Mouse (Mus musculus): ENCODE measurements around the gene Panx2. TPM values are rescaled to one million over a fixed set of nuclear protein-coding genes. Genes with fewer than 3 reads are reported as not detected.

Panx2 gene
- polyA plus RNA-seq (2012; ENCODE audit: low replicate concordance) = 0.07 and 0.22 TPM in 2 replicates

GRCm38 (mm10) chr15:89059161-89059931 is at the start of gene Panx2:
TSS of gene Panx2 (plus strand) at chr15:89059734.

GRCm38 (mm10) chr15:89074613-89075477 is 15.3 kb downstream of the Panx2 start, which contains the start of gene Trabd:
TSS of gene Trabd (plus strand) at chr15:89075124.

DNA sequence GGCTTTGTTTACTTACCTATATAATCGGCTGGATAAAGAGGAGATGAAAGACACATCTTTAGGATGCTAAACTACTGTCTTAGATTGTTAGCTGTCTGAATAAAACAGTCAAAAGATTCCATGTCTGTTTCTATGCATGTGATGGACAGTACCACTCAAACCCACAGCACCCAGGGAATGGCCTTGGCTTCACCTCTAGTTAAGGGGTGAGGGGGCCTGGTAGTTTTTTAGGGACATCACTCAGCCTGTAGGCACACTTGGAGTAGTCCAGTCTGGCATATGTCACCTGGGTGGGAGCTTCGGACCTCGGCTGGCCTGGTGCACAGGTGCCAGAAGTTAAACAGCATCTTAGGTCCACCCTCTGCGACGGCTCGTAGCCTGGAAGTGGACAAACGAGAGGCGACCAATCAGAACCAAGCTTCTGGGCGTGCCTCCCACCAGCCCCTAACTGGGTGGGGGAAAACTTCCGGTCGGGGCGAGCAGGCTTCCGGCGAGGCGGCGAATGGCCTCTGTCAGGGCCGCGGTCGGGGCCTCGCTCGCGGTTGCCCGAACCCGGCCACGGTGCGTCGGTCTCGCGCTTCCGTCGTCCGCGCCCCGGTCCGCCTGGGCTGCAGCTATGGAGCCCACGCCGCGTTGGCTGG is 29.2 kb downstream of the Panx2 start, which contains the start of gene Selenoo:
TSS of gene Selenoo (plus strand) at position 478 of the 641 bp plus-strand sequence.

DNA sequence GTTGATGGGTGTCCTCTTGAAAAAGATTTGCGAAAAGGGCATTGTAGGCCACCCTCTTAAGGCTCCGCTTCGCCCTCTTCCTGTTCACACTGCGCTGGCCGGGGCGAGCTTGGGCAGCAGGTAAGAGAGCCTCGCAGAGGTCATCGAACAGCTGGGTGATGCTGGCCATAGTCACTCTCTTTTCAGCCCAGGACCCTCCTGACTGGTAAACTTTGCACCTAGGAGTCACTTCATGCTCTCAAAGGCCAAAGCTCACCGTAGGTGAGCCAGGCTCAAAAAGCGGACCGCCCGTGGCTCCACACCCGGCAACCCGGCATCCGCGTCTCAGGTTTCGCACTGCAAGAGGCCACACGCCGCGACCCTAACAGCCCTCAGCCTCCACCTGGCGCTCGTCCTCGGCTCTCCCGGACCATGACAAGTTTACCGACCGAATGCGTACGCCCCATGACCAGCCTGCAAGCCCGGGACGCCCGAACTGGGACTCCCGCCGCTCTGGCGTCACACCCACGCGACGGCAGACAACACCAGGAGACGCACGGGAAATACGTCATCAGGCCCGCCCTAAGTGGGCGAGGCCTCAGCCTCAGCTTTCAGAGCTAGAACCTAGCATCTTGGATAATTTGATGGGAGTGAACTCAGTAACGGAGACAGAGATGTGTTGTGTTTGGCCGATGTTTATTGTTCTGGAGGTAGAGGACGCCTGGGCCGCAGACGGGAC is 63.3 kb downstream of the Panx2 start, which contains the start of gene Tubgcp6:
TSS of gene Tubgcp6 (minus strand) at position 464 of the 718 bp plus-strand sequence.

Other genes with a start within 250 kb of the Panx2 start
- 2.2 and 8.6 TPM in 2 replicates for gene Alg12, start 240.4 kb upstream of the Panx2 start, polyA plus RNA-seq (2012; ENCODE audit: low replicate concordance)
- gene Creld2, start 240.1 kb upstream of the Panx2 start, polyA plus RNA-seq (2012; ENCODE audit: low replicate concordance) = 22.5 and 50.6 TPM in 2 replicates
- gene Pim3, start 197.5 kb upstream of the Panx2 start, polyA plus RNA-seq (2012; ENCODE audit: low replicate concordance) = 18.2 and 33.2 TPM in 2 replicates
- gene Ttll8, start 105.3 kb upstream of the Panx2 start, polyA plus RNA-seq (2012; ENCODE audit: low replicate concordance) = not detected in 2 replicates
- gene Mlc1, start 80.7 kb upstream of the Panx2 start, polyA plus RNA-seq (2012; ENCODE audit: low replicate concordance) = not detected in 2 replicates
- gene Mov10l1, start 76.8 kb upstream of the Panx2 start, polyA plus RNA-seq (2012; ENCODE audit: low replicate concordance) = not detected in 2 replicates
- gene Trabd, start 15.4 kb downstream of the Panx2 start, polyA plus RNA-seq (2012; ENCODE audit: low replicate concordance) = 93.0 and 178 TPM in 2 replicates
- 8.3 and 15.0 TPM in 2 replicates for gene Selenoo, start 29.4 kb downstream of the Panx2 start, polyA plus RNA-seq (2012; ENCODE audit: low replicate concordance)
- 52.9 and 64.3 TPM in 2 replicates for gene Tubgcp6, start 63.4 kb downstream of the Panx2 start, polyA plus RNA-seq (2012; ENCODE audit: low replicate concordance)
- gene Hdac10, start 69.0 kb downstream of the Panx2 start, polyA plus RNA-seq (2012; ENCODE audit: low replicate concordance) = 7.1 and 39.2 TPM in 2 replicates
- gene Mapk12, start 81.0 kb downstream of the Panx2 start, polyA plus RNA-seq (2012; ENCODE audit: low replicate concordance) = 5.9 and 9.3 TPM in 2 replicates
- 13.6 and 30.8 TPM in 2 replicates for gene Mapk11, start 89.9 kb downstream of the Panx2 start, polyA plus RNA-seq (2012; ENCODE audit: low replicate concordance)
- gene Plxnb2, start 121.1 kb downstream of the Panx2 start, polyA plus RNA-seq (2012; ENCODE audit: low replicate concordance) = 114 and 275 TPM in 2 replicates
- gene Dennd6b, start 136.8 kb downstream of the Panx2 start, polyA plus RNA-seq (2012; ENCODE audit: low replicate concordance) = 28.6 and 33.7 TPM in 2 replicates
- 175 and 371 TPM in 2 replicates for gene Ppp6r2, start 151.8 kb downstream of the Panx2 start, polyA plus RNA-seq (2012; ENCODE audit: low replicate concordance)

Measured in hematopoietic multipotent progenitor cell, adult 10-12 weeks (in vitro differentiated cells).